Mouse (Mus musculus) frontal cortex, postnatal 14 days (tissue): Measurements from ENCODE around the gene Tssk4.
A peak's percentile ranks its signal among the peaks of the same experiment; 100 is the strongest.

Experiments used
- DNase-seq, 2 experiments: peaks; one replicate each; pipeline ENCODE4 v3.0.0; 2022; ENCODE audit warnings: low spot score in 2 of 2

Tssk4 gene

GRCm38 (mm10) chr14:55643060-55643907 lies 6.7 kb upstream of the Tssk4 start, which contains the start of gene Tm9sf1:
Gene Tm9sf1 (minus strand): TSS chr14:55643806.
- DNase-seq = peak; percentile 78

GRCm38 (mm10) chr14:55644261-55644888 lies 5.6 kb upstream of the Tssk4 start:
- DNase-seq = no peak

- DNase-seq = no peak
These were observed 1.5 kb downstream of the Tssk4 start for GRCm38 (mm10) chr14:55651528-55651927.

GRCm38 (mm10) chr14:55656935-55657334 lies 7.0 kb downstream of the Tssk4 start:
- no peak for DNase-seq

- no peak for DNase-seq
These were observed 8.0 kb downstream of the Tssk4 start for GRCm38 (mm10) chr14:55658011-55658410.

- DNase-seq = peak; percentile 67 to 74
These were observed 10.1 kb downstream of the Tssk4 start, which contains the start of gene Mdp1 for GRCm38 (mm10) chr14:55659960-55660573. Gene Mdp1 (minus strand): TSS chr14:55660508.

- DNase-seq = no peak
These were observed 10.7 kb downstream of the Tssk4 start for GRCm38 (mm10) chr14:55660636-55661035.

GRCm38 (mm10) chr14:55671486-55671832 lies 21.5 kb downstream of the Tssk4 start:
- DNase-seq = no peak

GRCm38 (mm10) chr14:55671833-55672740 lies 22.1 kb downstream of the Tssk4 start, which contains the start of the genes Gmpr2 and Nedd8:
Gene Gmpr2 (plus strand): TSS chr14:55671941.
Gene Nedd8 (minus strand): TSS chr14:55672124.
- DNase-seq = peak; percentile 91 to 93

- no peak for DNase-seq
These were observed 22.7 kb downstream of the Tssk4 start for GRCm38 (mm10) chr14:55672741-55673060.

- DNase-seq = no peak
These were observed 27.6 kb downstream of the Tssk4 start for GRCm38 (mm10) chr14:55677615-55678014.

- peak; percentile 92 to 94 for DNase-seq
These were observed 31.5 kb downstream of the Tssk4 start, which contains the start of gene Tinf2 for GRCm38 (mm10) chr14:55681160-55682117. Gene Tinf2 (minus strand): TSS chr14:55681820.

GRCm38 (mm10) chr14:55682118-55682493 lies 32.1 kb downstream of the Tssk4 start:
- DNase-seq = no peak

- no peak for DNase-seq
These were observed 39.4 kb downstream of the Tssk4 start for GRCm38 (mm10) chr14:55689433-55689832.

GRCm38 (mm10) chr14:55697226-55697625 lies 47.2 kb downstream of the Tssk4 start:
- DNase-seq = no peak

- DNase-seq = no peak
These were observed 51.1 kb downstream of the Tssk4 start for GRCm38 (mm10) chr14:55701131-55701530.
